In genomic region chr17:50425531-50425930, GRCm38 (mm10) we compare ENCODE assay signal across 26 mouse cellular contexts.
DNase-seq lines count a peak whose midpoint lies in the region; ATAC-seq and TF ChIP-seq lines count a peak whose summit lies in the region.
"Had no signal": no experiment of that assay in that cellular context is flagged by ENCODE, and none has a peak within 500 bp of the region (broad histone marks: within the 10 kb centered on the region; RNA-seq: fewer than 3 reads in every experiment).

No protein-coding gene starts in this region.

- WGBS in liver, embryonic 12.5 days (ENCODE audit: insufficient replicate concordance), result 33% methylated on average over 4 of the region's 4 CpGs
- 91% methylated on average over 4 of the region's 4 CpGs for WGBS in forebrain, postnatal 0 days
- 96% methylated on average over 4 of the region's 4 CpGs for WGBS in cerebellum, adult 2 months

- peak overlapping the region; percentile 51 for H3K4me2 ChIP-seq in liver, embryonic 12.5 days
- H3K4me2 ChIP-seq in forebrain, postnatal 0 days (ENCODE audit: low read depth), result no peak overlapping the region
- H3K4me2 ChIP-seq: embryonic facial prominence, embryonic 15.5 days; hindbrain, embryonic 15.5 days; limb, embryonic 12.5 days had no signal

- no peak for TF ChIP-seq POLR2A in cerebellum, adult 2 months (IDR thresholded peaks at IDR 0.05; ENCODE audit: borderline replicate concordance, insufficient read depth, low read length)

- H3K4me1 ChIP-seq in liver, embryonic 12.5 days, result peaks cover 43% of the 10 kb centered on the region
- peaks cover 4% of the 10 kb centered on the region; the same call in 1 of the 2 replicates for H3K4me1 ChIP-seq in forebrain, postnatal 0 days (ENCODE audit: insufficient read depth)
- no peaks in the 10 kb centered on the region for H3K4me1 ChIP-seq in cerebellum, adult 2 months (ENCODE audit: control insufficient read depth, insufficient read depth, low read length)
- H3K4me1 ChIP-seq: embryonic facial prominence, embryonic 15.5 days; limb, embryonic 12.5 days had no signal

- no peak overlapping the region for H3K9ac ChIP-seq in liver, embryonic 12.5 days
- no peak overlapping the region for H3K9ac ChIP-seq in forebrain, postnatal 0 days
- H3K9ac ChIP-seq: embryonic facial prominence, embryonic 15.5 days; hindbrain, embryonic 15.5 days; limb, embryonic 12.5 days had no signal

- H3K4me3 ChIP-seq in liver, embryonic 12.5 days, result no peak overlapping the region
- H3K4me3 ChIP-seq in forebrain, postnatal 0 days (ENCODE audit: low read depth, low read length), result no peak overlapping the region
- no peak overlapping the region for H3K4me3 ChIP-seq in cerebellum, adult 2 months (replicated peaks; ENCODE audit: insufficient read depth, low read depth, low read length)
- H3K4me3 ChIP-seq: embryonic facial prominence, embryonic 15.5 days; hindbrain, embryonic 15.5 days; layer of hippocampus, adult 2 months; limb, embryonic 12.5 days; megakaryocyte, embryonic 14.5 days had no signal

- peak overlapping the region; percentile 73 for H3K27ac ChIP-seq in liver, embryonic 12.5 days
- H3K27ac ChIP-seq in forebrain, postnatal 0 days (ENCODE audit: low read depth, low read length), result no peak overlapping the region
- no peak overlapping the region for H3K27ac ChIP-seq in cerebellum, adult 2 months (ENCODE audit: insufficient read depth, low read length)
- H3K27ac ChIP-seq: embryonic facial prominence, embryonic 15.5 days; hindbrain, embryonic 15.5 days; layer of hippocampus, adult 2 months; limb, embryonic 12.5 days had no signal

- peaks cover 26% of the 10 kb centered on the region for H3K27me3 ChIP-seq in liver, embryonic 12.5 days (replicated peaks)
- H3K27me3 ChIP-seq in forebrain, postnatal 0 days (ENCODE audit: insufficient read depth, low read length), result no peaks in the 10 kb centered on the region
- H3K27me3 ChIP-seq in cerebellum, adult 2 months (ENCODE audit: control insufficient read depth, insufficient read depth, low read length), result no peaks in the 10 kb centered on the region
- H3K27me3 ChIP-seq: CH12.LX; embryonic facial prominence, embryonic 15.5 days; hindbrain, embryonic 15.5 days had no signal

- DNase-seq in MEL-GATA-1-ER (ENCODE audit: extremely low read depth, low read depth), result peak; percentile 52
- no peak for DNase-seq in right cerebral cortex, adult 18-20 months
- no peak for DNase-seq in forebrain, postnatal 0 days
- DNase-seq in cerebellum, adult 2 months, result no peak
- DNase-seq: adrenal gland, postnatal 10 days; B cell, adult 2 months; cerebellum, adult 11 months; cerebellum, postnatal 25 days; gastrocnemius, postnatal 25 days; kidney, adult 8-10 months; kidney, postnatal 25 days; lung, adult 2 months; lung, postnatal 14 days; midbrain, embryonic 14.5 days; right cerebral cortex, postnatal 25 days; spleen, adult 18-20 months had no signal

- TF ChIP-seq CTCF in forebrain, postnatal 0 days (IDR thresholded peaks at IDR 0.05; ENCODE audit: low read depth), result no peak
- no peak for TF ChIP-seq CTCF in cerebellum, adult 2 months (IDR thresholded peaks at IDR 0.05; ENCODE audit: borderline replicate concordance, insufficient read depth, low read depth, low read length)

- no peaks in the 10 kb centered on the region for H3K9me3 ChIP-seq in liver, embryonic 12.5 days (replicated peaks)
- H3K9me3 ChIP-seq in forebrain, postnatal 0 days (ENCODE audit: low read length), result no peaks in the 10 kb centered on the region
- H3K9me3 ChIP-seq: embryonic facial prominence, embryonic 15.5 days; hindbrain, embryonic 15.5 days; limb, embryonic 12.5 days had no signal

- H3K36me3 ChIP-seq in liver, embryonic 12.5 days, result no peaks in the 10 kb centered on the region
- H3K36me3 ChIP-seq in forebrain, postnatal 0 days (ENCODE audit: insufficient read depth), result no peaks in the 10 kb centered on the region
- H3K36me3 ChIP-seq: embryonic facial prominence, embryonic 15.5 days; G1E; hindbrain, embryonic 15.5 days; limb, embryonic 12.5 days had no signal

- ATAC-seq in erythroblast, adult 5-6 weeks (replicated peaks; ENCODE audit: low FRiP score, poor library complexity, severe bottlenecking), result peak; percentile 64
- ATAC-seq in liver, embryonic 12.5 days, result peak; percentile 59
- peak; percentile 49 for ATAC-seq in megakaryocyte progenitor cell, adult 5-6 weeks (replicated peaks; ENCODE audit: poor library complexity)
- no peak for ATAC-seq in forebrain, postnatal 0 days
